ENCODE assay signal across 33 mouse cellular contexts in the genomic region with DNA sequence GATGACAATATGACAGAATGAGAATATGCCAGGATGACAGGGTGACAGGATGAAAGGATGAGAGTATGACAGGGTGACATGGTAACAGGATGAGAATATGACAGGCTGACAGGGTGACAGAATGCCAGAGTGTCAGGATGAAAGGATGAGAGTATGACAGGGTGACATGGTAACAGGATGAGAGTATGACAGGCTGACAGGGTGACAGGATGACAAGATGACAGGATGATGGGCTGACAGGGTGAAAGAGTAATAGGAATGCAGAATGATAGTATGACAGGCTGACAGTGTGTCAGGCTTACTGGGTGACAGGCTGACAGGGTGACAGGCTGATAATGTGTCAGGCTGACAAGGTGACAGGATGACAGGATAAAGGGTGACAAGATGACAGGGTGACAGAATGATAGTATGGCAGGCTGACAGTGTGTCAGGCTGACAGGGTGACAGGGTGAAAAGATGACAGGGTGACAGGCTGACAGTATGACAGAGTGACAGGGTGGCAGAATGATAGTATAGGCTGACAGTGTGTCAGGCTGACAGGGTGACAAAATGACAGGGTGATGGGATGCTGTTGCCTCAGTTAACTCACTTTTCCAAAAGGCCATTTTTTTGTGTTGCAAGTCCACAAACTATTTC. TPM values are rescaled to one million over a fixed set of nuclear protein-coding genes. Genes with fewer than 3 reads are reported as not detected.
DNase-seq lines count a peak whose midpoint lies in the region; ATAC-seq and TF ChIP-seq lines count a peak whose summit lies in the region.
"Had no signal": no experiment of that assay in that cellular context is flagged by ENCODE, and none has a peak within 500 bp of the region (broad histone marks: within the 10 kb centered on the region; RNA-seq: fewer than 3 reads in every experiment).

No protein-coding gene starts in this region.

- DNase-seq in embryonic facial prominence, embryonic 11.5 days (ENCODE audit: low spot score) = no peak
- DNase-seq in embryonic facial prominence, embryonic 10.5 days (ENCODE audit: low spot score) = no peak
- no peak for DNase-seq in hindbrain, postnatal 0 days (ENCODE audit: low spot score)
- peak; percentile 5 for DNase-seq in lung, postnatal 10 days
- no peak for DNase-seq in lung, adult 18-20 months
- DNase-seq in spleen, postnatal 4 days (ENCODE audit: low spot score in 2 of 2) = no peak
- DNase-seq: adrenal gland, adult 2 months; adrenal gland, postnatal 36 days; cerebellum, adult 18-20 months; cerebellum, postnatal 10 days; gastrocnemius, postnatal 25 days; heart, adult 18-20 months; heart, postnatal 4 days; kidney, adult 11 months; kidney, postnatal 14 days; layer of hippocampus, adult 9-11 months had no signal

- H3K4me2 ChIP-seq in embryonic facial prominence, embryonic 11.5 days (ENCODE audit: low read depth, low read length) = no peak overlapping the region
- H3K4me2 ChIP-seq in hindbrain, postnatal 0 days (ENCODE audit: low read depth, low read length) = no peak overlapping the region
- no peak overlapping the region for H3K4me2 ChIP-seq in hindbrain, embryonic 12.5 days (replicated peaks)
- no peak overlapping the region for H3K4me2 ChIP-seq in forebrain, embryonic 16.5 days (ENCODE audit: low read length)
- H3K4me2 ChIP-seq: embryonic facial prominence, embryonic 15.5 days; heart, embryonic 11.5 days; hindbrain, embryonic 14.5 days; limb, embryonic 12.5 days; liver, embryonic 11.5 days; neural tube, embryonic 13.5 days; stomach, embryonic 15.5 days had no signal

- no peak for TF ChIP-seq CTCF in hindbrain, postnatal 0 days (IDR thresholded peaks at IDR 0.05; ENCODE audit: low read depth)

- H3K9ac ChIP-seq in embryonic facial prominence, embryonic 11.5 days (replicated peaks; ENCODE audit: low read length) = no peak overlapping the region
- no peak overlapping the region for H3K9ac ChIP-seq in hindbrain, postnatal 0 days (replicated peaks; ENCODE audit: low read length)
- no peak overlapping the region for H3K9ac ChIP-seq in hindbrain, embryonic 12.5 days
- no peak overlapping the region for H3K9ac ChIP-seq in forebrain, embryonic 16.5 days (replicated peaks; ENCODE audit: low read depth, low read length)
- H3K9ac ChIP-seq: embryonic facial prominence, embryonic 15.5 days; hindbrain, embryonic 14.5 days; limb, embryonic 12.5 days; neural tube, embryonic 13.5 days; stomach, embryonic 15.5 days had no signal

- H3K4me1 ChIP-seq in embryonic facial prominence, embryonic 11.5 days (ENCODE audit: control insufficient read depth, insufficient read depth, low read length) = no peaks in the 10 kb centered on the region
- peaks cover 4% of the 10 kb centered on the region for H3K4me1 ChIP-seq in embryonic facial prominence, embryonic 10.5 days
- H3K4me1 ChIP-seq in hindbrain, postnatal 0 days (ENCODE audit: insufficient read depth, low read length) = no peaks in the 10 kb centered on the region
- H3K4me1 ChIP-seq in hindbrain, embryonic 12.5 days = no peaks in the 10 kb centered on the region
- H3K4me1 ChIP-seq in forebrain, embryonic 16.5 days (replicated peaks; ENCODE audit: control insufficient read depth, insufficient read depth, low read length) = no peaks in the 10 kb centered on the region
- H3K4me1 ChIP-seq: embryonic facial prominence, embryonic 15.5 days; limb, embryonic 12.5 days; neural tube, embryonic 13.5 days; stomach, embryonic 15.5 days had no signal

- no peak overlapping the region for H3K27ac ChIP-seq in embryonic facial prominence, embryonic 11.5 days (replicated peaks; ENCODE audit: low read depth, low read length)
- H3K27ac ChIP-seq in embryonic facial prominence, embryonic 10.5 days (replicated peaks) = no peak overlapping the region
- no peak overlapping the region for H3K27ac ChIP-seq in hindbrain, postnatal 0 days
- no peak overlapping the region for H3K27ac ChIP-seq in hindbrain, embryonic 12.5 days
- H3K27ac ChIP-seq in forebrain, embryonic 16.5 days (ENCODE audit: low read length) = no peak overlapping the region
- H3K27ac ChIP-seq: embryonic facial prominence, embryonic 15.5 days; hindbrain, embryonic 14.5 days; limb, embryonic 12.5 days; macrophage; neural tube, embryonic 13.5 days; stomach, embryonic 15.5 days had no signal

- H3K9me3 ChIP-seq in embryonic facial prominence, embryonic 11.5 days (replicated peaks; ENCODE audit: control insufficient read depth, low read length) = no peaks in the 10 kb centered on the region
- H3K9me3 ChIP-seq in embryonic facial prominence, embryonic 10.5 days = no peaks in the 10 kb centered on the region
- H3K9me3 ChIP-seq in hindbrain, postnatal 0 days (ENCODE audit: low read length) = no peaks in the 10 kb centered on the region
- no peaks in the 10 kb centered on the region; the same call in 1 of the 2 replicates for H3K9me3 ChIP-seq in hindbrain, embryonic 12.5 days (replicated peaks)
- no peaks in the 10 kb centered on the region for H3K9me3 ChIP-seq in forebrain, embryonic 16.5 days (ENCODE audit: control insufficient read depth, low read length)
- H3K9me3 ChIP-seq: embryonic facial prominence, embryonic 15.5 days; limb, embryonic 12.5 days; neural tube, embryonic 13.5 days; stomach, embryonic 15.5 days had no signal

- ATAC-seq in embryonic facial prominence, embryonic 11.5 days (replicated peaks; ENCODE audit: insufficient number of reproducible peaks, low FRiP score, low TSS enrichment, low read depth) = 0 out of 2 replicates have a peak, but pooled peaks have one; percentile 39
- peak; percentile 45 for ATAC-seq in hindbrain, postnatal 0 days
- no peak for ATAC-seq in hindbrain, embryonic 12.5 days (ENCODE audit: low FRiP score)
- peak; percentile 61 for ATAC-seq in forebrain, embryonic 16.5 days
- ATAC-seq: activated CD4-positive, CD25-positive, alpha-beta regulatory T cell, adult 4 months; inflammation-experienced regulatory T-cells, adult 6 months had no signal

- H3K4me3 ChIP-seq in embryonic facial prominence, embryonic 11.5 days (ENCODE audit: low read depth, low read length) = no peak overlapping the region
- no peak overlapping the region for H3K4me3 ChIP-seq in embryonic facial prominence, embryonic 10.5 days
- H3K4me3 ChIP-seq in hindbrain, postnatal 0 days (ENCODE audit: low read length) = no peak overlapping the region
- no peak overlapping the region for H3K4me3 ChIP-seq in hindbrain, embryonic 12.5 days
- H3K4me3 ChIP-seq in forebrain, embryonic 16.5 days (replicated peaks; ENCODE audit: low read length) = no peak overlapping the region
- H3K4me3 ChIP-seq: embryonic facial prominence, embryonic 15.5 days; limb, embryonic 12.5 days; neural tube, embryonic 13.5 days; stomach, embryonic 15.5 days had no signal

- no peaks in the 10 kb centered on the region for H3K27me3 ChIP-seq in embryonic facial prominence, embryonic 11.5 days (ENCODE audit: control insufficient read depth, insufficient read depth, low read length)
- H3K27me3 ChIP-seq in embryonic facial prominence, embryonic 10.5 days (replicated peaks; ENCODE audit: low read depth, poor library complexity, severe bottlenecking) = no peaks in the 10 kb centered on the region
- no peaks in the 10 kb centered on the region for H3K27me3 ChIP-seq in hindbrain, postnatal 0 days (ENCODE audit: insufficient read depth, low read length)
- no peaks in the 10 kb centered on the region for H3K27me3 ChIP-seq in hindbrain, embryonic 12.5 days
- no peaks in the 10 kb centered on the region for H3K27me3 ChIP-seq in forebrain, embryonic 16.5 days (replicated peaks; ENCODE audit: control insufficient read depth, insufficient read depth, low read length)
- H3K27me3 ChIP-seq: CH12.LX; embryonic facial prominence, embryonic 15.5 days; limb, embryonic 12.5 days; neural tube, embryonic 13.5 days; stomach, embryonic 15.5 days had no signal

- no peaks in the 10 kb centered on the region for H3K36me3 ChIP-seq in embryonic facial prominence, embryonic 11.5 days (replicated peaks; ENCODE audit: control insufficient read depth, insufficient read depth, low read depth, low read length)
- no peaks in the 10 kb centered on the region for H3K36me3 ChIP-seq in embryonic facial prominence, embryonic 10.5 days (replicated peaks)
- H3K36me3 ChIP-seq in hindbrain, postnatal 0 days (ENCODE audit: insufficient read depth, low read length) = no peaks in the 10 kb centered on the region
- no peaks in the 10 kb centered on the region for H3K36me3 ChIP-seq in hindbrain, embryonic 12.5 days
- H3K36me3 ChIP-seq in forebrain, embryonic 16.5 days (ENCODE audit: control insufficient read depth, insufficient read depth) = no peaks in the 10 kb centered on the region
- H3K36me3 ChIP-seq: embryonic facial prominence, embryonic 15.5 days; limb, embryonic 12.5 days; neural tube, embryonic 13.5 days; stomach, embryonic 15.5 days had no signal

RNA-seq across cellular contexts. Expression of gene Spata9, which starts 11.5 kb away (rescaled TPM):
- polyA plus RNA-seq in embryonic facial prominence, embryonic 11.5 days (2014; fragmentation: Nextera tagmentation; extraction: Ambion mirVana) = 0.66 and 0.67 TPM in 2 replicates
- 0.56 and 0.62 TPM in 2 replicates for polyA plus RNA-seq in embryonic facial prominence, embryonic 10.5 days (2016; fragmentation: Nextera tagmentation; extraction: Ambion mirVana)
- 0.16 and 1.5 TPM in 2 replicates for total RNA-seq in hindbrain, postnatal 0 days (2014; rRNA removed)
- polyA plus RNA-seq in hindbrain, postnatal 0 days (2015; fragmentation: Nextera tagmentation; extraction: Ambion mirVana) = 3.5 and 3.8 TPM in 2 replicates
- 0.98 and 1.4 TPM in 2 replicates for polyA plus RNA-seq in hindbrain, embryonic 12.5 days (2016; fragmentation: Nextera tagmentation; extraction: Ambion mirVana)
- 1.8 and 2.6 TPM in 2 replicates for polyA plus RNA-seq in forebrain, embryonic 16.5 days (2015; fragmentation: Nextera tagmentation; extraction: Ambion mirVana)
- total RNA-seq: adrenal gland, adult 2 months; adrenal gland, postnatal 36 days; CH12.LX; common myeloid progenitor, adult 5-6 weeks; ES-E14; gastrocnemius, adult 18-20 months; gastrocnemius, postnatal 25 days; heart, adult 18-20 months; left cerebral cortex, postnatal 14 days had no signal
- polyA plus RNA-seq: adrenal gland, adult 2 months; inflammation-experienced regulatory T-cells, adult 6 months; macrophage had no signal

RNA-seq across cellular contexts. Expression of gene Rhobtb3, which starts 11.8 kb away (rescaled TPM):
- polyA plus RNA-seq in embryonic facial prominence, embryonic 11.5 days (2014; fragmentation: Nextera tagmentation; extraction: Ambion mirVana) = 78.4 and 88.5 TPM in 2 replicates
- 52.1 and 52.7 TPM in 2 replicates for polyA plus RNA-seq in embryonic facial prominence, embryonic 10.5 days (2016; fragmentation: Nextera tagmentation; extraction: Ambion mirVana)
- 30.8 and 34.9 TPM in 2 replicates for total RNA-seq in hindbrain, postnatal 0 days (2014; rRNA removed)
- polyA plus RNA-seq in hindbrain, postnatal 0 days (2015; fragmentation: Nextera tagmentation; extraction: Ambion mirVana) = 14.1 and 14.2 TPM in 2 replicates
- polyA plus RNA-seq in hindbrain, embryonic 12.5 days (2016; fragmentation: Nextera tagmentation; extraction: Ambion mirVana) = 54.9 and 56.6 TPM in 2 replicates
- 33.1 and 41.3 TPM in 2 replicates for polyA plus RNA-seq in forebrain, embryonic 16.5 days (2015; fragmentation: Nextera tagmentation; extraction: Ambion mirVana)
- polyA plus RNA-seq: activated CD4-positive, CD25-positive, alpha-beta regulatory T cell, adult 4 months had no signal
